Comparison of ENCODE assay signal across 9 mouse cellular contexts in the genomic region with DNA sequence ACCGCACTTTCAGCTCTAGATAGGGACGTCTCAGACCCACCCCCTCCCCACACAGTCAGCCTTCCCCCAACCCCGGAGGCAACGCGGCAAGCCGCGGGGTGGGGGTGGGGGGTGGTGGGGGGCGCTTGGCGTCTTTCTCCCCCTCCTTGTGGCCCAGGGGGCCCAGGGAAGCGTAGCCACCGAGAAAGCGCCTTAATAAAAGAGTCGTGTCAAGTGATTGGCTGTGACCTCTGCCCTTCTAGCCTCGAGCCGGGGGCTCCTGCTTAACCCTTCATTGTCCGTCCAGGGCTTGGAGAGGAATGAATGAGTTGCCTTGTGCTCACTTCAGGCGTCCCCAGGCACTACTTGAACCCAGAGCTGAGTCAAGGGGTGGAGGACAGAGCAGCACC. TPM values are rescaled to one million over a fixed set of nuclear protein-coding genes. Genes with fewer than 3 reads are reported as not detected.
A peak's percentile ranks its signal among the peaks of the same experiment; 100 is the strongest.
DNase-seq lines count a peak whose midpoint lies in the region; ATAC-seq and TF ChIP-seq lines count a peak whose summit lies in the region.
"Had no signal": no experiment of that assay in that cellular context is flagged by ENCODE, and none has a peak within 500 bp of the region (broad histone marks: within the 10 kb centered on the region; RNA-seq: fewer than 3 reads in every experiment).

No protein-coding gene starts in this region.

- WGBS in forebrain, embryonic 11.5 days: under 1% methylated on average over 17 of the region's 17 CpGs
- under 1% methylated on average over 17 of the region's 17 CpGs for WGBS in limb, embryonic 15.5 days

- no peak for DNase-seq in layer of hippocampus, adult 2 months (ENCODE audit: low spot score in 2 of 2)
- DNase-seq in layer of hippocampus, adult 18-20 months (ENCODE audit: low spot score in 2 of 2): no peak
- peak; percentile 84 for DNase-seq in forebrain, embryonic 11.5 days (ENCODE audit: low spot score)
- peak; percentile 77 for DNase-seq in retina, postnatal 1 day
- no peak for DNase-seq in urinary bladder, adult 2 months (ENCODE audit: low spot score)
- no peak for DNase-seq in layer of hippocampus, adult 9-11 months
- no peak for DNase-seq in cerebellum, postnatal 36 days

- peak overlapping the region; percentile 75 for H3K9ac ChIP-seq in forebrain, embryonic 11.5 days (ENCODE audit: low read length)
- H3K9ac ChIP-seq in limb, embryonic 15.5 days: no peak overlapping the region

- no peak overlapping the region for H3K27ac ChIP-seq in layer of hippocampus, adult 2 months
- H3K27ac ChIP-seq in forebrain, embryonic 11.5 days (ENCODE audit: low read depth, low read length): peak overlapping the region; percentile 84
- H3K27ac ChIP-seq in limb, embryonic 15.5 days: peak overlapping the region; percentile 90
- H3K27ac ChIP-seq: macrophage had no signal

- no peaks in the 10 kb centered on the region for H3K27me3 ChIP-seq in forebrain, embryonic 11.5 days (ENCODE audit: control insufficient read depth, insufficient read depth, low read length)
- no peaks in the 10 kb centered on the region for H3K27me3 ChIP-seq in limb, embryonic 15.5 days

- H3K4me2 ChIP-seq in forebrain, embryonic 11.5 days (ENCODE audit: low read depth, low read length, severe bottlenecking): peak overlapping the region; percentile 77
- H3K4me2 ChIP-seq in limb, embryonic 15.5 days: peak overlapping the region; percentile 68

- peaks cover 3% of the 10 kb centered on the region; the same call in 1 of the 2 replicates for H3K36me3 ChIP-seq in forebrain, embryonic 11.5 days (ENCODE audit: control insufficient read depth, insufficient read depth, low read length)
- no peaks in the 10 kb centered on the region; the same call in 1 of the 2 replicates for H3K36me3 ChIP-seq in limb, embryonic 15.5 days

- H3K4me1 ChIP-seq in forebrain, embryonic 11.5 days (replicated peaks; ENCODE audit: control insufficient read depth, insufficient read depth, low read length): peaks cover 55% of the 10 kb centered on the region
- H3K4me1 ChIP-seq in limb, embryonic 15.5 days: peaks cover 80% of the 10 kb centered on the region

- no peak for TF ChIP-seq CTCF in layer of hippocampus, adult 2 months (conservative IDR thresholded peaks at IDR 0.05)

- H3K9me3 ChIP-seq in forebrain, embryonic 11.5 days (ENCODE audit: control insufficient read depth, low read length): no peaks in the 10 kb centered on the region
- no peaks in the 10 kb centered on the region for H3K9me3 ChIP-seq in limb, embryonic 15.5 days

- H3K4me3 ChIP-seq in layer of hippocampus, adult 2 months: peak overlapping the region; percentile 47
- peak overlapping the region; percentile 50 for H3K4me3 ChIP-seq in forebrain, embryonic 11.5 days (ENCODE audit: low read depth, low read length)
- H3K4me3 ChIP-seq in limb, embryonic 15.5 days: peak overlapping the region; percentile 51

- peak; percentile 19; the same call in 1 of the 2 replicates for ATAC-seq in forebrain, embryonic 11.5 days (replicated peaks; ENCODE audit: low FRiP score)
- ATAC-seq in limb, embryonic 15.5 days (ENCODE audit: insufficient number of reproducible peaks, low FRiP score, low TSS enrichment, low read depth): no peak

RNA-seq across cellular contexts. Expression of a gene that starts 0.7 kb away (rescaled TPM):
- total RNA-seq in layer of hippocampus, adult 2 months (2021): 1 to 10 TPM; 1.6 to 3.7 TPM
- total RNA-seq in layer of hippocampus, adult 18-20 months (2021): 1 to 10 TPM; 1.4 to 2.6 TPM
- 409 and 417 TPM in 2 replicates for polyA plus RNA-seq in forebrain, embryonic 11.5 days (2014; fragmentation: Nextera tagmentation; extraction: Ambion mirVana)
- polyA plus RNA-seq in limb, embryonic 15.5 days (2015; fragmentation: Nextera tagmentation; extraction: Ambion mirVana): 249 and 274 TPM in 2 replicates
- polyA plus RNA-seq in urinary bladder, adult 2 months (2012; rRNA removed): 0.91 and 1.4 TPM in 2 replicates
- polyA plus RNA-seq: macrophage had no signal

RNA-seq across cellular contexts. Expression of a gene that starts 17.3 kb away (rescaled TPM):
- total RNA-seq in layer of hippocampus, adult 2 months (2021): 10 to 100 TPM; 24.7 to 27.4 TPM
- 10 to 100 TPM; 22.3 to 22.8 TPM for total RNA-seq in layer of hippocampus, adult 18-20 months (2021)
- polyA plus RNA-seq in forebrain, embryonic 11.5 days (2014; fragmentation: Nextera tagmentation; extraction: Ambion mirVana): 22.2 and 23.2 TPM in 2 replicates
- 18.4 and 18.5 TPM in 2 replicates for polyA plus RNA-seq in limb, embryonic 15.5 days (2015; fragmentation: Nextera tagmentation; extraction: Ambion mirVana)
- polyA plus RNA-seq in urinary bladder, adult 2 months (2012; rRNA removed): 28.4 and 33.2 TPM in 2 replicates

RNA-seq across cellular contexts. Expression of a gene that starts 17.7 kb away (rescaled TPM):
- total RNA-seq in layer of hippocampus, adult 2 months (2021): 10 to 100 TPM; 14.2 to 15.8 TPM
- total RNA-seq in layer of hippocampus, adult 18-20 months (2021): 10 to 100 TPM; 13.9 to 15.1 TPM
- polyA plus RNA-seq in forebrain, embryonic 11.5 days (2014; fragmentation: Nextera tagmentation; extraction: Ambion mirVana): 73.9 and 78.7 TPM in 2 replicates
- polyA plus RNA-seq in limb, embryonic 15.5 days (2015; fragmentation: Nextera tagmentation; extraction: Ambion mirVana): 48.5 and 56.0 TPM in 2 replicates
- polyA plus RNA-seq in urinary bladder, adult 2 months (2012; rRNA removed): 22.8 and 24.0 TPM in 2 replicates

RNA-seq across cellular contexts. Expression of a gene that starts 23.1 kb away (rescaled TPM):
- 1 to 10 TPM; 4.0 to 4.8 TPM for total RNA-seq in layer of hippocampus, adult 2 months (2021)
- total RNA-seq in layer of hippocampus, adult 18-20 months (2021): 1 to 10 TPM; 3.6 to 4.7 TPM
- 92.0 and 99.9 TPM in 2 replicates for polyA plus RNA-seq in forebrain, embryonic 11.5 days (2014; fragmentation: Nextera tagmentation; extraction: Ambion mirVana)
- 26.6 and 37.2 TPM in 2 replicates for polyA plus RNA-seq in limb, embryonic 15.5 days (2015; fragmentation: Nextera tagmentation; extraction: Ambion mirVana)
- polyA plus RNA-seq in urinary bladder, adult 2 months (2012; rRNA removed): 3.7 and 5.3 TPM in 2 replicates

RNA-seq across cellular contexts. Expression of a gene that starts 28.5 kb away (rescaled TPM):
- 10 to 100 TPM; 54.3 to 55.1 TPM for total RNA-seq in layer of hippocampus, adult 2 months (2021)
- 10 to 100 TPM; 52.3 to 55.2 TPM for total RNA-seq in layer of hippocampus, adult 18-20 months (2021)
- 69.4 and 74.5 TPM in 2 replicates for polyA plus RNA-seq in forebrain, embryonic 11.5 days (2014; fragmentation: Nextera tagmentation; extraction: Ambion mirVana)
- polyA plus RNA-seq in limb, embryonic 15.5 days (2015; fragmentation: Nextera tagmentation; extraction: Ambion mirVana): 62.9 and 64.3 TPM in 2 replicates
- 120 and 132 TPM in 2 replicates for polyA plus RNA-seq in urinary bladder, adult 2 months (2012; rRNA removed)

Comparison
In these comparisons a context has a peak if more than half of its experiments do, and no peak if none do; other contexts are left out.
1. DNase-seq: peak in forebrain, embryonic 11.5 days (single experiment) and retina, postnatal 1 day (single experiment); none in layer of hippocampus, adult 2 months (0 of 2), layer of hippocampus, adult 18-20 months (0 of 2), urinary bladder, adult 2 months (single experiment), layer of hippocampus, adult 9-11 months (single experiment) and cerebellum, postnatal 36 days (0 of 2).
2. RNA of a gene that starts 0.7 kb away (polyA plus RNA-seq): 409 to 417 TPM in forebrain, embryonic 11.5 days and 249 to 274 TPM in limb, embryonic 15.5 days; 0.91 to 1.4 TPM in urinary bladder, adult 2 months; every median in the first group is over 100 times any median in the second.
3. Peak in every context shown above with its lines, with median percentiles within 50 percentile points of each other: H3K4me3 ChIP-seq.